Mouse (Mus musculus): ENCODE results near the gene Tenm4. TPM values are rescaled to one million over a fixed set of nuclear protein-coding genes. Genes with fewer than 3 reads are reported as not detected.

The Tenm4 gene
- polyA plus RNA-seq, 2 experiments: 12.7 to 37.4 TPM

- WGBS: 68% methylated on average over 3 of the region's 3 CpGs
- Histone ChIP-seq H3K4me1 (ENCODE audit: control insufficient read depth, insufficient read depth, low read length) (no peaks in the 10 kb centered on the region), H3K27me3 (ENCODE audit: control insufficient read depth, insufficient read depth, low read length) (no peaks in the 10 kb centered on the region), H3K27ac (replicated peaks; ENCODE audit: low read depth, low read length) (no peak overlapping the region), H3K36me3 (ENCODE audit: control insufficient read depth, insufficient read depth, low read length) (no peaks in the 10 kb centered on the region), H3K9ac (ENCODE audit: low read depth, low read length, severe bottlenecking) (no peak overlapping the region), H3K4me3 (replicated peaks; ENCODE audit: low read length) (no peak overlapping the region), H3K9me3 (ENCODE audit: control insufficient read depth, low read length) (no peaks in the 10 kb centered on the region), H3K4me2 (replicated peaks; ENCODE audit: low read depth, low read length, severe bottlenecking) (no peak overlapping the region)
- TF ChIP-seq POLR2A (IDR thresholded peaks at IDR 0.05; ENCODE audit: borderline replicate concordance, extremely low read depth, insufficient read depth, insufficient read length): no peak
- ATAC-seq (ENCODE audit: low FRiP score, low read depth) (no peak), DNase-seq (ENCODE audit: low spot score) (no peak)
Measured at GRCm38 (mm10) chr7:96142973-96143596, 28.0 kb upstream of the Tenm4 start.

GRCm38 (mm10) chr7:96147436-96147835 is 23.6 kb upstream of the Tenm4 start:
- no peak for TF ChIP-seq POLR2A (IDR thresholded peaks at IDR 0.05; ENCODE audit: borderline replicate concordance, extremely low read depth, insufficient read depth, insufficient read length)
- ATAC-seq (ENCODE audit: low FRiP score, low read depth): no peak
- Histone ChIP-seq H3K27ac (replicated peaks; ENCODE audit: low read depth, low read length) (no peak overlapping the region), H3K4me1 (ENCODE audit: control insufficient read depth, insufficient read depth, low read length) (no peaks in the 10 kb centered on the region), H3K4me3 (replicated peaks; ENCODE audit: low read length) (no peak overlapping the region), H3K27me3 (ENCODE audit: control insufficient read depth, insufficient read depth, low read length) (no peaks in the 10 kb centered on the region), H3K4me2 (replicated peaks; ENCODE audit: low read depth, low read length, severe bottlenecking) (no peak overlapping the region), H3K36me3 (ENCODE audit: control insufficient read depth, insufficient read depth, low read length) (no peaks in the 10 kb centered on the region), H3K9me3 (ENCODE audit: control insufficient read depth, low read length) (no peaks in the 10 kb centered on the region), H3K9ac (ENCODE audit: low read depth, low read length, severe bottlenecking) (no peak overlapping the region)
- peak; percentile 55 for DNase-seq (ENCODE audit: low spot score)
- WGBS: 35% methylated on average over 4 of the region's 4 CpGs

GRCm38 (mm10) chr7:96148191-96148590 is 22.9 kb upstream of the Tenm4 start:
- Histone ChIP-seq H3K9ac (ENCODE audit: low read depth, low read length, severe bottlenecking) (no peak overlapping the region), H3K27me3 (ENCODE audit: control insufficient read depth, insufficient read depth, low read length) (no peaks in the 10 kb centered on the region), H3K4me2 (replicated peaks; ENCODE audit: low read depth, low read length, severe bottlenecking) (no peak overlapping the region), H3K9me3 (ENCODE audit: control insufficient read depth, low read length) (no peaks in the 10 kb centered on the region), H3K4me1 (ENCODE audit: control insufficient read depth, insufficient read depth, low read length) (no peaks in the 10 kb centered on the region), H3K4me3 (replicated peaks; ENCODE audit: low read length) (no peak overlapping the region), H3K36me3 (ENCODE audit: control insufficient read depth, insufficient read depth, low read length) (no peaks in the 10 kb centered on the region), H3K27ac (replicated peaks; ENCODE audit: low read depth, low read length) (no peak overlapping the region)
- no peak for TF ChIP-seq POLR2A (IDR thresholded peaks at IDR 0.05; ENCODE audit: borderline replicate concordance, extremely low read depth, insufficient read depth, insufficient read length)
- WGBS: 80% methylated on average over 4 of the region's 4 CpGs
- ATAC-seq (ENCODE audit: low FRiP score, low read depth) (no peak), DNase-seq (ENCODE audit: low spot score) (no peak)

- H3K4me2 ChIP-seq (replicated peaks; ENCODE audit: low read depth, low read length, severe bottlenecking): no peak overlapping the region
- H3K9ac ChIP-seq (ENCODE audit: low read depth, low read length, severe bottlenecking): no peak overlapping the region
- no peaks in the 10 kb centered on the region for H3K9me3 ChIP-seq (ENCODE audit: control insufficient read depth, low read length)
- H3K27ac ChIP-seq (replicated peaks; ENCODE audit: low read depth, low read length): no peak overlapping the region
- no peaks in the 10 kb centered on the region for H3K36me3 ChIP-seq (ENCODE audit: control insufficient read depth, insufficient read depth, low read length)
- no peaks in the 10 kb centered on the region for H3K4me1 ChIP-seq (ENCODE audit: control insufficient read depth, insufficient read depth, low read length)
- no peak for ATAC-seq (ENCODE audit: low FRiP score, low read depth)
- no peak overlapping the region for H3K4me3 ChIP-seq (replicated peaks; ENCODE audit: low read length)
- WGBS: 58% methylated on average over 3 of the region's 3 CpGs
- DNase-seq (ENCODE audit: low spot score): no peak
- H3K27me3 ChIP-seq (ENCODE audit: control insufficient read depth, insufficient read depth, low read length): no peaks in the 10 kb centered on the region
- no peak for TF ChIP-seq POLR2A (IDR thresholded peaks at IDR 0.05; ENCODE audit: borderline replicate concordance, extremely low read depth, insufficient read depth, insufficient read length)
Measured at GRCm38 (mm10) chr7:96151277-96151676, 19.8 kb upstream of the Tenm4 start.

- DNase-seq (ENCODE audit: low spot score) (no peak), ATAC-seq (ENCODE audit: low FRiP score, low read depth) (no peak)
- Histone ChIP-seq H3K9me3 (ENCODE audit: control insufficient read depth, low read length) (no peaks in the 10 kb centered on the region), H3K36me3 (ENCODE audit: control insufficient read depth, insufficient read depth, low read length) (no peaks in the 10 kb centered on the region), H3K4me3 (replicated peaks; ENCODE audit: low read length) (no peak overlapping the region), H3K27me3 (ENCODE audit: control insufficient read depth, insufficient read depth, low read length) (no peaks in the 10 kb centered on the region), H3K9ac (ENCODE audit: low read depth, low read length, severe bottlenecking) (no peak overlapping the region), H3K4me1 (ENCODE audit: control insufficient read depth, insufficient read depth, low read length) (no peaks in the 10 kb centered on the region), H3K4me2 (replicated peaks; ENCODE audit: low read depth, low read length, severe bottlenecking) (no peak overlapping the region), H3K27ac (replicated peaks; ENCODE audit: low read depth, low read length) (no peak overlapping the region)
- TF ChIP-seq POLR2A (IDR thresholded peaks at IDR 0.05; ENCODE audit: borderline replicate concordance, extremely low read depth, insufficient read depth, insufficient read length): no peak
- WGBS: 51% methylated on average over 5 of the region's 5 CpGs
Measured at GRCm38 (mm10) chr7:96151961-96152360, 19.1 kb upstream of the Tenm4 start.

Data from limb, embryonic 14.5 days (tissue).